Mouse (Mus musculus): Measurements from ENCODE around the gene Fam110a. TPM values are rescaled to one million over a fixed set of nuclear protein-coding genes. Genes with fewer than 3 reads are reported as not detected.

Gene Fam110a
- total RNA-seq (2022), result 1 to 10 TPM; 5.9 to 8.0 (median 7.2) TPM

DNA sequence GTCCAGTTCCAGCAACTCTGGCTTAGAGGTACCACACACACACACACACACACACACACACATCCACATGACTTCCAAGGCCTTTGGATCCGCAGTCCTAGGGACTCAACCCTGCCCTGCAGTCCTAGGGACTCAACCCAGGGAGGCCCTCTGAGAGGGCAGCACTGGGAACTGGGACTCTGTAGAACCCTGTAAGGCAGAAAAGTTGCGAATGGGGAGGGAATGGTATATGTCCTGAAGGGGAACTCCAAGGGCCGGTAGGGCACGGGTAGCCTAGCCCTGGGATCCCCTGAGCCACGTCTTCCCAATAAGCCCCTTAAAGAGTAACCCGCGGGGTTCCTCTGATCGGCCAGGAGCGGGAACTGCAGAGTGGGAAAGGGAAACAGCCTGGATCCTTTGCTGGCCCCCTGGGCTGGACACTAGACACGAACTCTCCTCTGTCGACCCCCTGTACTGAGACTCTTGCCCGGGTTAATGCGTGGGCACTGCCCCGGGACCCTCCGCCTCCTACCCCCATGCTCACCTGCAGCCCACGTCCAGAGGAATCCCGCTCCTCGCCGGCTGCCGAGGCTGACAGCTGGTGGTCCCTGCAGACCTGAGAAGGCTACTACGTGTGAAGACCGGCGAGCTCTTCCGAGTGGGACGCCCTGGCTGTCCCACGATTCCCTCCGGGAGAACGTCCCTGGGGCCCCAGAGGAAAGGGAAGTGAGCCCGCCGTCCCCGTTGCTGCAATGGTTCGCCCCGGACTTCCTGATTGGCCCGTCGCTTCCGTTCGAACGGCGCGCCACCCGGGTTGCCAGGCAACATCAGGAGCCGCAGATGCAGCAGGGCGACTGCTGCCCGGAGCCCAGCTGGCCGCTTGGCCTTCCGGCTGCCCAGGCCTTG, at the start of gene Fam110a:
Fam110a (minus strand) TSS at position 750 of the 885 bp plus-strand sequence.
- DNase-seq (ENCODE audit: low spot score in 2 of 2), result peak; percentile 87 to 91

DNA sequence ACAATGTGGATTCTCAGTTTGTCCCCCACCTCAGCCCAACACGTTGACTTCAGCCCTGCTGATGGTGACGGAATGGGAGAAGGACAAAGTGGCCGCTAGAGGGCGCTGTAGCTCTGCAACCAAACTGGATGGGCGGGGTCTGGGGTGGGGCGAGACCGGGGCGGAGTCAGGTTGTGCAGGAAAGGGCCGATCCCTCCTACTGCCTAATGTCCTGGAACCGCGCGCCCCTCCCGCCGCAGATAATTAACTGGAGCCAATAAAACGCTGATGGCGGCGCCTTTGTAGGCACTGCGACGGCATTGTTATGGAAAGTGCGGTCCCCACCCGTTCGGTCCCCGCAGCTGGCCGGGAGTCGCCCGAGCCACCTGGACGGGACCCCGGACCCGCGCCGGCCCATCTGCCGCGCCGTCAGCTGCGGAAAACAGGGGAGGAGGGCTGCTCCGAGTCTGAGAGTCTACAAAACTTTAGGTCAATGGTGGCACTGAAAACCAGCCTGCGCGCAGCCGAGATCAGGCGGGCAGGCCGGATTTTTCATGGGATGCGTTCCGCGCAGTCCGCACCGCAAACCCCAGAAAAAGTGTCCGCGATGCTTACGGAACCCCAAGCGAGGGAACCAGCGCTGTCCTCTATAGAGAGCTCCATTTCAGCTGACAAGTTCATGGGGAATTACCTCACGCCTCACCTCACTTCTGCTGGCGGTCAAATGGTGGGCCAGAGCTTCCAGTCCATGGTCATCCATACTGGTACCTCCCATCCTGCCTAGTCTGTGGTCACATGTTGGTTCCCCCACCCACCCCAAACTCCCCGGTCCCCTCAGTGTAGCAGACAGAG, 49.4 kb upstream of the Fam110a start:
- peak; percentile 66 to 87 for DNase-seq (ENCODE audit: low spot score in 2 of 2)

DNA sequence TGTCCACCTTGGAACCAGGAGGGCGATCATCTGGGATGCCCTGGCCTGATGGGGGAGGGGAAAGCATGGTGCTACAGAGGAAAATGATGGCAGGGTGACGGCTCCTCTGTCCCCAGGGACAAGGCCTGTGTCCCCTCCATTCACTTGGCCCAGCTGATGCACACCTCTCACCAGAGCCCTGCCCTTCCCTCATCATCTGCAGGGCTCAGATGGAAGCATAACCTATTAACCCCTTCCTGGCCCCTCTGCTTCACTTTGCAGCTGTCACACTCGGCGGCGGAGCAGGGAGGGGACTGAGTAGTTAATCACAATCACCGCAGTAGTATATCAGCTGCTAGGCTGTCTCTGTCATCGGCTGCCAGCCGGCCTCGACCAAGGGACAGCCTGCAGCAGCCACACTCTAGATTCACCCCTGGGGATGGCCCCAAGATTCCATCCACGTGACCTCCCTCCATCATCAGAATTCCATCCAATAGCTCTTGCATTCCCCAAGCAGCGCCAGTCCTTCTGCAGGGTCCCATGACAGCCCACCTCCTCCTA, 44.9 kb upstream of the Fam110a start:
- no peak for DNase-seq (ENCODE audit: low spot score in 2 of 2)

DNA sequence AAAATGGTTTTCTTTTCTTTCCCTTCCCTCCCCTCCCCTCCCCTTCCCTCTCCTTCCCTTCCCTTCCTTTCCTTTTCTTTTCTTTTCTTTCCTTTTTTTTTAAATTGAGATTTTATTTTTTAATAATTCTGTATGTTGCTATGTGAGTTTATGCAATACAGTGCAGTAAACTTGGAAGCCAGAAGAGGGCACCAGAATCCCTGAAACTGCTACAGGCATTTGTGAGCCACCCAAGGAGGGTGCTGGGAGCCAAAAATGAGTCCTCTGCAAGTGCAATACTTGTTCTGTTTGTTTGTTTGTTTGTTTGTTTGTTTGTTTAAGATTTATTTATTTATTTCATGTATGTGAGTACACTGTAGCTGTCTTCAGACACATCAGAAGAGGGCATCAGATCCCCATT, 42.0 kb upstream of the Fam110a start:
- DNase-seq (ENCODE audit: low spot score in 2 of 2), result no peak

DNA sequence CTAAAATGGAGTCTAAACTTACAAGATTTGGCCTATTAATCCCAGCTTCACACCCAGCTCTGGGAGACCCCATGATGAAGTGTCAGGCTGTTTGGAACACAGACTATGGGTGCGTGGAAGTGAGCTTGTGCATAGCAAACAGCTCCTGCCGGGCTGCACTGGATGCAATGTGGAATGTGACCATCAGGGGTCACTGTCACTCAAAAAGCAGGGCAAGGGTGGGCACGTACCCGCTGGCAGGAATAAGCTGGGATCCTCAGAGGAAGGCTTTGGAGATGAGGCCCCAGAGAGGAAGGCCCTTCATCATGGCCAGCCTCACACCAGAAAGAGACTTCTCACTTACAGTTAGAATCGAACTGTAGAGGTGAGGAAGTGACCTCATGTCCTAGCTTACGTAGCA, 40.2 kb upstream of the Fam110a start:
- DNase-seq (ENCODE audit: low spot score in 2 of 2), result peak in 1 of 2 experiments; percentile 54

DNA sequence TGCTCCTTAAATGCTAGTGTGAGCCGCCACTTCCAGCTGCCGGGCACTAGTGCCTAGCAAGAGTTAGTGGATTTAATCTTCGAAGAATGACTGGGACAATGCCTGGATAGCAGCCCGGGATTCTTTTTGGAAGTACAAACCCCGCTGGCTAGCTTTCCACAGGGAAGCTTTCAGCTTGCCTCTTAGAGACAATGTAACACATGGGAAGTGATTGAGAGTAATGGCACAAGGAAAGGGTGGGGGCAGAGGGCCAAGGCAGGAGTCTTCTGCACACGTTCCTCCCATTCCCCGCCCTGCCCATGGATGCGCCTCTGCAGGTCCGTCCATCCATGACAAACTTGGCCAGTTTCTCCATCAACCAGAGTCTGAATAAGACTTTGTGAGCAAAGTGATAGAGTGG, 36.6 kb upstream of the Fam110a start:
- no peak for DNase-seq (ENCODE audit: low spot score in 2 of 2)

DNA sequence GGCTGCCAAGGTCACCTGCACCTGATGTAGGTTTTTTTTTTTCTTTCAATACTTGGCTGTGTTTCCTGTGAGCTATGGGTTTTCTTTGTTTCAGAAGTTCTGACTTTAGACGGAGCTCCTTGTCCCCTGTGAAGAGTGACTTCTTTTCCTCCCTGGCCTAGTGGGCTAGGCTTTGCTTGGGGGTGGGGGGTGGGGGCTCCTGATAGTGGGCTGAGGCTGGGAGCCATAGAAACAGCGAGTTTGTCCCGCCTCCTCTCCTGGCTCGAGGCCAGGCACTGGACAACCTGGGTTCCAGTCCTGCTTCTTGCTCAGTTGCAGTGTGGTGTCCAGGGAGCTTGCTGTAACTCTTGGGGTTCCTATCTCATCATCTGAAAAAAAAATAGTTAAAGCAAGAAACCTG, 36.0 kb upstream of the Fam110a start:
- no peak for DNase-seq (ENCODE audit: low spot score in 2 of 2)

DNA sequence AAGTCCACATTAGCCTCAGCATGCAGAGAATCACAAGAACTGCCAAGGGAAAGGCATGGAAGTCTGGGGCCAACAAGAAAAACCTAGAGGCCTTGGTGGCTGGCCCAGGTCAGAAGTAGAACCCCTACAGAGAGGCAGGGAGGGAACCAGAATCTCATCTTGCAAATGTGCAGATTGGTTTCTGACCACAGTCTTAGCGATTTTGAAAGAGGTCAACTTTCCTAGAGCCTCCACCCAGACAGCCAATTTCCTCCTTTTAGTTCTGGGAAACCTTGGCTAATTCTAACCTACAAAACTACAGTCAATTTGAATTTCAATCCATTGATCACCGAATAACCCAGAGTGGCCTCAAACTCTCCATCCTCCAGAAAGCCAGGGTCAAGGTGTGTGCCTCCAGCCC, 32.7 kb upstream of the Fam110a start:
- DNase-seq (ENCODE audit: low spot score in 2 of 2), result no peak

DNA sequence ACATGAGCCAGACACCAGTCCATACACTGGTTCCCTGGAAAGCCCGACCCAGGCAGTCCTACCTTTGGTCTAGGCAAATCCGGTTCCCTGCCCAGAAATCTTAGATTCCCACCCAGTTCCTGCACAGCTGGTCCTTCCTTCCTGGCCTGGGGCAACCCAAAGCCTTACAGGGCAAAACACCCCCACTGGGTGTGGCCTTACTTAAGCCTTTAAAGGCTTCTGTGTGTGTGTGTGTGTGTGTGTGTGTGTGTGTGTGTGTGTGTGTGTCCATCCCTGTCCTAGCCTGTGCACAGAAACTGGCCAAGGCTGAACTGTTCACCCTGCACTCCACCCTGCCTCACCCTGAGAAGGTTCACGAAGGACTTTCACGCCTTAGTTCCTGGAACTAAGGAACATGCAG, 32.2 kb upstream of the Fam110a start:
- DNase-seq (ENCODE audit: low spot score in 2 of 2), result no peak

DNA sequence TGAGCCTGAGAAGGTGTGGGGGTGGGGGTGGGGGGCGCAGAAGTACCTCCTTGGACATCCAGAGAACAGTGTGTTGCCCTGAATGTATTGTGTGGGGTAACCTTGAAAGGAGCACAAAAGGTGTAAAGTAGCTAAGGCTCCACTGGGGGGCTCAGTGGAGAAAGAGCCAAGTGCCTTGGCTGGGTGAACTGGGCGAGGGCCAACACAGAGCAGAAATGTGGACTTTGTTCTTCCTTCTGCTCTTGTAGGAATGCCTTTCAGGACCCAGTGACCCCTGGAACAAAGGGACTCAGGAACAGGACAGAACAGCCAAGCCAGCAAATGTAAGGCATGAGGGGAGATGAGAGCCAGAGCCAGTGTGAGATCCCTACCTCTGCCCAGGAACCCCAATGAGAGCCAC, 31.7 kb upstream of the Fam110a start:
- no peak for DNase-seq (ENCODE audit: low spot score in 2 of 2)

DNA sequence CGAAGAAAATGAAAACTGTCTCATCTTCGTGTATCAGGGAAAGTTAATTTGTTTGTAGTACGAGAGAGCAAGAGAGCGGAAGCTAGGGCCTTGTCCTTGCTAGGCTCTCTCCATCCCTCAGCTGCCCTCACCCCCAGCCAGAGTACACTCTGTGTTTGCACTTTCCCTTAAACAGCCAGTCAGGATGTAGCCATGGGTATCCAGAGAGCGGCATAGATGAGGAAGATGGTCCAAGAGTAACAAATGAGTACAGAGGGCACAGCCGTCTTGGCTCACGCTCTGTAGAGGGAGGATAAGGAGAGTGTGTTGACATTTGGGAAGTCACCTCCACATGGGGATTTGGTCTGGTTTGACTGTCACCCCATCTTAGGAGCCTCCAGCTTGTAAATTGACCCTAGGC, 30.6 kb upstream of the Fam110a start:
- no peak for DNase-seq (ENCODE audit: low spot score in 2 of 2)

DNA sequence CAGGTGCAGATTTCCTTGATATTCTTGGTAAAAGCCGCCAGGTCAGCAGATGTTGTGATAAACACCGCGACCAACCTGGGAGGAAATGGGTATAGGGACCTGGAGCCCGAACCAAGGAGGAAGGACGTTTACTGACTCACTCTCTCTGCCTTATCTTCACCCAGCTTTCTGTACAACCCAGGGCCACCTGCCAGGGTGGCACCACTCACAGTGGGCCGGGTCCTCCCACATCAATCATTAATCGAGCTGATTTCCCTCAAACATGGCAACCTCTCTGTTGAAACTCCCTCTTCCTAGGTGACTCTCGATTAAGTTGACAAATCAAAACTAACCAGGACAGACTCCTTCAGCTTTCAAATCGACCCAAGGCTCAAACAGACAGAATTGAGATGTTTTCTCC, 30.2 kb upstream of the Fam110a start:
- DNase-seq (ENCODE audit: low spot score in 2 of 2), result no peak

DNA sequence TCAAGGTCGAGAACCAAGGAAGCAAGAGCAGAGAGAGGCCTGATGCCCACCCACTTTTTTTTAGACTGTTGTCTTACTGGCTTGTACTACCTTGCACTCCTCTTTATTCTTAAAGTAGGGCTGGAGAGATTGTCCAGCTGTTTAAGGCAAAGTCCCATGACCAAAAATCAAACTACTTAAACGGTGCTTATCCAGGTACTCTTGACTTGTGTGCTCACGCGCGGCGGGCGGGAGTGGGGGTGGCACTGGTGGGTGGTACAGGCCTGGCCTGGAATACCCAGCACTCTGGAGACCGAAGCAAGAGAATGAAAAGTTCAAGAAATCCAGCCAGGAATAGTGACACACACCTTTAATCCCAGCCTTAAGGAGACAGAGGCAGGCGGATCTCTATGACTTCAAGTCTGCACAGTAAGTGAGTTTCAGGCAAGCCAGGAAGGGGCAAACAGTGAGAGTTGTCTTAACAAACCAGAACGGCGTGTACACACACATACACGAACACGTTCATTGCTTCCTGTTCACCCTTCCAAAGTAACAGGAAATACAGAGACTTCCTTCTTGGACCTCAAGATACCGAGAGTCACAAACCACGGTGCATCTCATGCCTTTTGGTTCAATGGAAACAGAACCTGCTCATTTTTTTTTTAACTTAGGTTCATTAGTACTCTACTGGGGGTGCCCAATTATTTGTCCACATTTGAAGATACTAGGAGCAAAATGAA, 29.2 kb upstream of the Fam110a start:
- DNase-seq (ENCODE audit: low spot score in 2 of 2), result no peak

DNA sequence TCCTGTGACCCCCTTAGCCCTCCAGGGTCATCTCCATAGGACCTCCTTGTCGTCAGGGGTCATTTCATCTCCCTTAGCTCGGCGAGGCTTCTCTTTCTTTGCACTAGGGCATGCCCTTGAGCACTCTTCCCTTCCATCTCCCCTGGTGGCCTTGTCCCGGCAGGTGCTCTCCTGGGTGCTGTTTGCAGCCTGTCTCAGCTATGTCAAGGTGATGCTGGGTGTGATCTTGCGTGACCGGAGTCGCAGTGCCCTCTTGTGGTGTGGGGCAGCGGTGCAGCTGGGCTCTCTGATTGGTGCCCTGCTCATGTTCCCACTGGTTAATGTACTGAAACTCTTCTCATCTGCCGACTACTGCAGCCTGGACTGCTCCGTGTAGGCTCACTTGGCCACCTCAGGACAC, 27.8 kb upstream of the Fam110a start:
- DNase-seq (ENCODE audit: low spot score in 2 of 2), result peak in 1 of 2 experiments; percentile 45

DNA sequence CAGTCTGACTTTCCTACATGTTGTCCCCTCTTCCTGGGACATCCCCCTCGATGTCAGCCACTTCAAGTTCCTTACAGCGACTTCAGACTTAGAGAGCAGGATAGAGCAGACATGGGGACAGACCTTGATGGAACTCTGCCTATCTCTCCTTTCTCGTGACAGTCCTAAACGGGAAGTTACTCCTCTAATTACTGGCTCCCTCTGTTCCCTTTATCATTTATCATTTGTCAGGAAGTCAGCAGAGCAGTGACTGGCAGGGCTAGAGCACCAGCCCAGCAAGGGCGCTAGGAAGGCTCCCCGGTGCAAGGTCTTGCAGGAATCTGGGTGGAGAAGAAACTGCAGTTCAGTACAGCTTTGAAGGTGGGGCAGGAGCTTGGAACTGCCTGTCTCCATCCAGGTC, 22.5 kb upstream of the Fam110a start:
- DNase-seq (ENCODE audit: low spot score in 2 of 2), result no peak

DNA sequence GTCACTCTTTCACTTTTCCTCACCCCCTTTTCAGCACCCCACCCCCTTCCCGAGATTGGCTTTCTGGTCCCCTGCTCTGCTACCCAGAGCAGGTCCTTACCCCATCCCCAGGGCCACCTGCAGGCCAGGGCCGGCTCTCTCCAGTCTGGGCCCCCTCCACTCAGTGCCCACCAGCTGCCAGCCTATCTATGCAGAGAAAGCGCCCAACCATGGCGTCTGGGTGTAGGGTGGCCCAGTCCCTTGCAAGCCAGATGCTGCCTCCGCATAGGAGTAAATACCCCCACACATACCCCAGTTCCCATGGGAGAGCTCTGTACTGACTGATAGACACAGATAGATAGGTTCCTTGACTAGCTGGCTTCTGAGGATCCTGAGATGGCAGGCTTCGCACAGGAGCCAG, 20.7 kb upstream of the Fam110a start:
- no peak for DNase-seq (ENCODE audit: low spot score in 2 of 2)

DNA sequence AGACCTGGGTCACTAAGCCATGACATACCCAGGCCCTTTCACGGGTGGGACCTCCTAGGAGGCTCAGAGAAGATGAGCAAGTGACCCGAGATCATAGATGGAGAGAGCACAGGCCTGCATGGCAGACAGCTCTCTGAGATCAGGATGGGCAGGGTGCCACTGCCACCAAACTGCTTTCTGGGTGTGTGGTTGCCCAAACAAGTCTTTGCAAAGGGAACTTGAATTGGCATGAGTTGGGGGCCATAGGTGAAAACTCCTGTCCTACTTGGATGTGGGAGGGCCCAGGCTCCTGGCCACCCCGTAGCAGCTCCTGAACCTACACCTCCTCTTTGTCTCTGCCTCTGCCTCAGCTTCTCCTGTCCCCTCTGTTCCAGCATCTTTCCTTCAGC, 20.3 kb upstream of the Fam110a start:
- DNase-seq (ENCODE audit: low spot score in 2 of 2), result no peak

DNA sequence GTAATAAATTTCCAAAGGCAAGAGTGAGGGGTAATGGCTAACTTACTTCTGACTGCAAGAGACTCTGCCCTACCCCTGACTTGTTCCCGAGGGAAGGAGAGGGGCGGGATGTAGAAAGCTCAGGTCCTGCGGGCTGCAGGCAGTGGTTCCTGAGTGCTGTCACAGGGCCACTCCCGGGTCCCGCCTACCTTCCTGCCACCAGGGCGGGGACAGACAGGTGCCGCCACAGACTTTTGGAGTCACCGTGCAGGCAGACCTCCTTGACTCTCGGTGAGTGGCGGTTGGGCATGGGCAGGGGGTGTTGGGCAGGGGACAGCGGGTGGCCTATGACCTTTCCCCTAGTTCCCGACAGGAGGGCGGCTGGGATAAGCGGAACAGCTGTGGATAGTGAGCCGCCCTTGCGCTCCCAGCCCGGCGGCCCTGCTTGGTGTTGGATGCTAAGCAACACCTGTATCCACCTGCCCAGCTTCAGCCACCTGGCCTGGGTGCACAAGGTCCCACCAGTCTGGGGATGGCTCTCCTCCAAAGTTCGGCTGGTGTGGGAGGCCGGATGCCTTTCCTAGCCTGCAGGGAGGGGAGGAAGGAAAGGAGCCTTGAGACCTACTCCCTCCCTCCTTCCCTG, 19.8 kb upstream of the Fam110a start:
- DNase-seq (ENCODE audit: low spot score in 2 of 2), result no peak

DNA sequence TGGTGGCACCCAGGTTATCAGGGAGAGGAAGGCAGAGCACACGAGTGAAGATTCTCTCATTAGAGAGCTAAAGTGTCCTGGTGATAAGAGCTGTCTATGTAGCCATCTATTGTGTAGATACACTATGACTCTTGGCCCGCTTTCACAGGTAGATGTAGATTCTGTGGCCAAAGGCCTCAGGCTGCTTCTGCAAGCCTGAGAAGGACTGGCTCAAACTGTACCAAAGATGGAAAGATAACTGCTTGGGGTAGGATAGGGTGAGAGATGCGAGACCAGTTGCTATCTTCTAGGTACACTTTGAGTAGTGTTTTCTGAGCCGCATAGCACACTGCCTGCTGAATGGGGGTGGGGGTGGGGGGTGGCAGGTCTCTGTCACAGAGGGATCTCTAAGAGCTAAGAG, 18.9 kb upstream of the Fam110a start:
- no peak for DNase-seq (ENCODE audit: low spot score in 2 of 2)

DNA sequence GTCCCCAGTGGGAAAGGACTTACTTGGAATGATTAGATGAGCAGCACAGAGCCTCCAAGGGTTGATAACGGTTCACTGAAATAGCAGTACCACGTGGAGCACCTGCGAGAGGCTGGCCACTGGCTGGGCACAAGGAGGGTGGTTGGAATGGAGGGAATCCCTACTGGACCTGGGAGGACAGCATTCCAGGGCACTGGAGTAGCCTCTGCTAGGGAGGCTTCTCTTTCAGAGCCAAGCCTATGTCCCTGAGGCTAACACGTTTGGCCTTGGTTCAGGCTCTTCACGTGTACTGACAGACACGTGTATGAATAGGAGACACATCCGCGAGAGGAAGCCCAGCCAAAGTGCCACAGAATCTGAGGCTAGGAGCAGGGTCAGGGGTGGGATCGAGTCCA, 18.5 kb upstream of the Fam110a start:
- no peak for DNase-seq (ENCODE audit: low spot score in 2 of 2)
